Mouse (Mus musculus): ENCODE measurements at regions not wholly inside any gene's neighbourhood (a gene's known extent, or its start where the extent isn't known, plus 50 kb on each side); places are given as distances from the start of the nearest gene placed in this dataset.

DNA sequence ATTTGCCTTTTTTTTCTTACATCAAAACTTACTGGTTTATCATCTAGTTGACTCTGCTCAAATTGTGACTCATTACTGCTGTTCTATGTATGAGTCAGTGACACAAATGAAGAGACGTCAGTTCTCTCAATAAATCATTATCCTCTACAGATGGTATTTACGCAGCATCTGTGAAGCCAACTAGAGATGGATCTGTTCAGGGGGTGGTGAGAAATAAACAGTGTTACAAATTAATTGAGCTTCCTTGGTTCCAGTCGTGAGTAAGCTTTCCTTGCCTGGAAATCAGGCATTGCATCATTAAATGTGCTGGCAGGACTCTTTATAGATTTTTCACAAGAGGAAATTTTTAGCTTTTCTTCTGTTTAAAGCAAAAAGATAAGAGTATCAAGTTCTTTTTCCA, 544.5 kb downstream of the H2afb1 start:
- DNase-seq (ENCODE audit: low spot score) (peak; percentile 59), ATAC-seq (peak; percentile 74; the same call in 1 of the 2 replicates)
- H3K27ac ChIP-seq (ENCODE audit: low read depth, low read length): no peak overlapping the region
- WGBS: 67% methylated on average over 3 of the region's 3 CpGs
- no peaks in the 10 kb centered on the region for H3K27me3 ChIP-seq (replicated peaks; ENCODE audit: control insufficient read depth, insufficient read depth, low read length)
- H3K4me2 ChIP-seq (ENCODE audit: low read length): no peak overlapping the region
- H3K4me3 ChIP-seq (ENCODE audit: low read depth, low read length): no peak overlapping the region
- H3K9ac ChIP-seq (ENCODE audit: low read length): no peak overlapping the region
- no peaks in the 10 kb centered on the region for H3K9me3 ChIP-seq (replicated peaks; ENCODE audit: control insufficient read depth, low read length)
- H3K4me1 ChIP-seq (ENCODE audit: control insufficient read depth, insufficient read depth, low read length): no peaks in the 10 kb centered on the region
- H3K36me3 ChIP-seq (ENCODE audit: control insufficient read depth, insufficient read depth, low read length): no peaks in the 10 kb centered on the region

All from forebrain, embryonic 14.5 days (tissue).